Mouse (Mus musculus) liver, postnatal 0 days (tissue): ENCODE results near the gene Ndc80.

Experiments used
- CTCF ChIP-seq: sonication (generic); IDR thresholded peaks from 2 replicates; pipeline ENCODE4 v1.5.1; 2016; ENCODE audit warnings: antibody characterized with exemption, low read depth
- EP300 ChIP-seq: IDR thresholded peaks from 2 replicates; pipeline ENCODE4 v1.6.1; 2016; ENCODE audit warnings: antibody characterized with exemption, low read depth, mild to moderate bottlenecking

DNA sequence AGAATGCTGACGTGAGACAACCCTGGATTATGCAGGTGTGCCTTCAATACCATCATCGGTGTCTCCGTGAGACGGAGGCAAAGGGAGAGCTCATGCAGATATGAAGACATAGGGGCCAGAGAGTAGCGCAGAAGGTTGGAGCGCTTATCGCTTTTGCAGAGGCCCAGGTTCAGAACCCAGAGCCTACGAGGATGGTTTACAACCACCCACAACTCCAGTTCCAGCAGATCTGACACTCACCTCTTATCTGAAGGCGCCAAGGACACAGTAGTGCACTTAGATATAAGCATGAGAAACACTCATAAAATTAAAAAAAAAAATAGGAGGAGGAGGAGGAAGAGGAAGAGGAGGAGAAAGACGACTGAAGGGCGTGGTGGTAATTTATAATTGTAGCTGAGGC is 16.4 kb downstream of the Ndc80 start:
- no peak for TF ChIP-seq CTCF
- TF ChIP-seq EP300: no peak
